Mouse (Mus musculus): ENCODE measurements around the gene Trpv2. TPM values are rescaled to one million over a fixed set of nuclear protein-coding genes. Genes with fewer than 3 reads are reported as not detected.
A peak's percentile ranks its signal among the peaks of the same experiment; 100 is the strongest.

The Trpv2 gene
- polyA plus RNA-seq, 1 experiment from 2014 or later: 20.9 TPM

GRCm38 (mm10) chr11:62591026-62591425, 16.7 kb downstream of the Trpv2 start:
- Histone ChIP-seq H3K36me3 (ENCODE audit: control insufficient read depth, insufficient read depth, low read length) (no peaks in the 10 kb centered on the region), H3K4me2 (ENCODE audit: low read depth, low read length) (no peak overlapping the region), H3K9me3 (replicated peaks; ENCODE audit: control insufficient read depth, low read length) (no peaks in the 10 kb centered on the region), H3K4me1 (ENCODE audit: control insufficient read depth, insufficient read depth, low read length) (no peaks in the 10 kb centered on the region), H3K27me3 (ENCODE audit: control insufficient read depth, insufficient read depth, low read length) (no peaks in the 10 kb centered on the region), H3K4me3 (replicated peaks; ENCODE audit: low read length) (no peak overlapping the region), H3K27ac (ENCODE audit: low read length) (no peak overlapping the region), H3K9ac (ENCODE audit: low read length) (no peak overlapping the region)
- ATAC-seq (ENCODE audit: insufficient read depth, low FRiP score): no peak
- WGBS: 83% methylated on average over 2 of the region's 2 CpGs

- H3K36me3 ChIP-seq (ENCODE audit: control insufficient read depth, insufficient read depth, low read length): no peaks in the 10 kb centered on the region
- H3K9me3 ChIP-seq (replicated peaks; ENCODE audit: control insufficient read depth, low read length): no peaks in the 10 kb centered on the region
- no peak overlapping the region for H3K4me3 ChIP-seq (replicated peaks; ENCODE audit: low read length)
- no peak overlapping the region for H3K27ac ChIP-seq (ENCODE audit: low read length)
- ATAC-seq (ENCODE audit: insufficient read depth, low FRiP score): no peak
- no peaks in the 10 kb centered on the region for H3K4me1 ChIP-seq (ENCODE audit: control insufficient read depth, insufficient read depth, low read length)
- H3K9ac ChIP-seq (ENCODE audit: low read length): no peak overlapping the region
- no peaks in the 10 kb centered on the region for H3K27me3 ChIP-seq (ENCODE audit: control insufficient read depth, insufficient read depth, low read length)
- no peak overlapping the region for H3K4me2 ChIP-seq (ENCODE audit: low read depth, low read length)
- 48% methylated on average over 8 of the region's 8 CpGs for WGBS
Measured at GRCm38 (mm10) chr11:62591904-62592575, 17.8 kb downstream of the Trpv2 start.

GRCm38 (mm10) chr11:62598571-62598970, 24.3 kb downstream of the Trpv2 start:
- Histone ChIP-seq H3K4me1 (ENCODE audit: control insufficient read depth, insufficient read depth, low read length) (peaks cover 5% of the 10 kb centered on the region), H3K27ac (ENCODE audit: low read length) (no peak overlapping the region), H3K9ac (ENCODE audit: low read length) (0 out of 2 replicates have a peak overlapping the region, but pooled peaks have one; percentile 5), H3K9me3 (replicated peaks; ENCODE audit: control insufficient read depth, low read length) (no peaks in the 10 kb centered on the region), H3K27me3 (ENCODE audit: control insufficient read depth, insufficient read depth, low read length) (no peaks in the 10 kb centered on the region), H3K4me3 (replicated peaks; ENCODE audit: low read length) (no peak overlapping the region), H3K36me3 (ENCODE audit: control insufficient read depth, insufficient read depth, low read length) (no peaks in the 10 kb centered on the region), H3K4me2 (ENCODE audit: low read depth, low read length) (no peak overlapping the region)
- WGBS: 64% methylated on average over 4 of the region's 4 CpGs
- no peak for ATAC-seq (ENCODE audit: insufficient read depth, low FRiP score)

GRCm38 (mm10) chr11:62601732-62602618, 27.7 kb downstream of the Trpv2 start:
- H3K27me3 ChIP-seq (ENCODE audit: control insufficient read depth, insufficient read depth, low read length): no peaks in the 10 kb centered on the region
- H3K9ac ChIP-seq (ENCODE audit: low read length): peak overlapping the region; percentile 97
- no peaks in the 10 kb centered on the region for H3K9me3 ChIP-seq (replicated peaks; ENCODE audit: control insufficient read depth, low read length)
- WGBS: 11% methylated on average over 17 of the region's 17 CpGs
- peak overlapping the region; percentile 75 for H3K4me2 ChIP-seq (ENCODE audit: low read depth, low read length)
- peak overlapping the region; percentile 61 for H3K4me3 ChIP-seq (replicated peaks; ENCODE audit: low read length)
- H3K36me3 ChIP-seq (ENCODE audit: control insufficient read depth, insufficient read depth, low read length): peaks cover 21% of the 10 kb centered on the region
- no peak for ATAC-seq (ENCODE audit: insufficient read depth, low FRiP score)
- H3K27ac ChIP-seq (ENCODE audit: low read length): peak overlapping the region; percentile 88
- H3K4me1 ChIP-seq (ENCODE audit: control insufficient read depth, insufficient read depth, low read length): peaks cover 27% of the 10 kb centered on the region

- H3K27ac ChIP-seq (ENCODE audit: low read length): peak overlapping the region; percentile 96
- H3K9ac ChIP-seq (ENCODE audit: low read length): peak overlapping the region; percentile 97
- H3K4me2 ChIP-seq (ENCODE audit: low read depth, low read length): peak overlapping the region; percentile 75
- no peaks in the 10 kb centered on the region for H3K27me3 ChIP-seq (ENCODE audit: control insufficient read depth, insufficient read depth, low read length)
- no peaks in the 10 kb centered on the region for H3K9me3 ChIP-seq (replicated peaks; ENCODE audit: control insufficient read depth, low read length)
- WGBS: under 1% methylated on average over 58 of the region's 58 CpGs
- peak; percentile 96 for ATAC-seq (ENCODE audit: insufficient read depth, low FRiP score)
- H3K4me1 ChIP-seq (ENCODE audit: control insufficient read depth, insufficient read depth, low read length): peaks cover 27% of the 10 kb centered on the region
- peaks cover 25% of the 10 kb centered on the region for H3K36me3 ChIP-seq (ENCODE audit: control insufficient read depth, insufficient read depth, low read length)
- peak overlapping the region; percentile 61 for H3K4me3 ChIP-seq (replicated peaks; ENCODE audit: low read length)
Measured at GRCm38 (mm10) chr11:62602619-62603311, 28.5 kb downstream of the Trpv2 start.

GRCm38 (mm10) chr11:62603312-62604056, 29.2 kb downstream of the Trpv2 start:
- no peaks in the 10 kb centered on the region for H3K27me3 ChIP-seq (ENCODE audit: control insufficient read depth, insufficient read depth, low read length)
- H3K27ac ChIP-seq (ENCODE audit: low read length): peak overlapping the region; percentile 96
- H3K36me3 ChIP-seq (ENCODE audit: control insufficient read depth, insufficient read depth, low read length): peaks cover 25% of the 10 kb centered on the region
- H3K9ac ChIP-seq (ENCODE audit: low read length): peak overlapping the region; percentile 97
- H3K4me1 ChIP-seq (ENCODE audit: control insufficient read depth, insufficient read depth, low read length): peaks cover 27% of the 10 kb centered on the region
- no peaks in the 10 kb centered on the region for H3K9me3 ChIP-seq (replicated peaks; ENCODE audit: control insufficient read depth, low read length)
- peak overlapping the region; percentile 64 for H3K4me2 ChIP-seq (ENCODE audit: low read depth, low read length)
- ATAC-seq (ENCODE audit: insufficient read depth, low FRiP score): no peak
- under 1% methylated on average over 13 of the region's 13 CpGs for WGBS
- peak overlapping the region; percentile 61 for H3K4me3 ChIP-seq (replicated peaks; ENCODE audit: low read length)

- H3K27me3 ChIP-seq (ENCODE audit: control insufficient read depth, insufficient read depth, low read length): no peaks in the 10 kb centered on the region
- 13% methylated on average over 5 of the region's 5 CpGs for WGBS
- peaks cover 25% of the 10 kb centered on the region for H3K36me3 ChIP-seq (ENCODE audit: control insufficient read depth, insufficient read depth, low read length)
- peak overlapping the region; percentile 97 for H3K9ac ChIP-seq (ENCODE audit: low read length)
- ATAC-seq (ENCODE audit: insufficient read depth, low FRiP score): no peak
- peaks cover 27% of the 10 kb centered on the region for H3K4me1 ChIP-seq (ENCODE audit: control insufficient read depth, insufficient read depth, low read length)
- peak overlapping the region; percentile 96 for H3K27ac ChIP-seq (ENCODE audit: low read length)
- H3K4me3 ChIP-seq (replicated peaks; ENCODE audit: low read length): peak overlapping the region; percentile 61
- H3K9me3 ChIP-seq (replicated peaks; ENCODE audit: control insufficient read depth, low read length): no peaks in the 10 kb centered on the region
- H3K4me2 ChIP-seq (ENCODE audit: low read depth, low read length): peak overlapping the region; percentile 64
Measured at GRCm38 (mm10) chr11:62604123-62604706, 29.9 kb downstream of the Trpv2 start.

GRCm38 (mm10) chr11:62604886-62605618, 30.8 kb downstream of the Trpv2 start:
- 32% methylated on average over 3 of the region's 3 CpGs for WGBS
- H3K4me1 ChIP-seq (ENCODE audit: control insufficient read depth, insufficient read depth, low read length): peaks cover 27% of the 10 kb centered on the region
- no peak for ATAC-seq (ENCODE audit: insufficient read depth, low FRiP score)
- peak overlapping the region; percentile 60 for H3K9ac ChIP-seq (ENCODE audit: low read length)
- no peaks in the 10 kb centered on the region for H3K27me3 ChIP-seq (ENCODE audit: control insufficient read depth, insufficient read depth, low read length)
- H3K4me2 ChIP-seq (ENCODE audit: low read depth, low read length): peak overlapping the region; percentile 64
- peak overlapping the region; percentile 31; the same call in 1 of the 2 replicates for H3K27ac ChIP-seq (ENCODE audit: low read length)
- H3K9me3 ChIP-seq (replicated peaks; ENCODE audit: control insufficient read depth, low read length): no peaks in the 10 kb centered on the region
- peak overlapping the region; percentile 61; the same call in 1 of the 2 replicates for H3K4me3 ChIP-seq (replicated peaks; ENCODE audit: low read length)
- peaks cover 25% of the 10 kb centered on the region for H3K36me3 ChIP-seq (ENCODE audit: control insufficient read depth, insufficient read depth, low read length)
